In the genomic region with DNA sequence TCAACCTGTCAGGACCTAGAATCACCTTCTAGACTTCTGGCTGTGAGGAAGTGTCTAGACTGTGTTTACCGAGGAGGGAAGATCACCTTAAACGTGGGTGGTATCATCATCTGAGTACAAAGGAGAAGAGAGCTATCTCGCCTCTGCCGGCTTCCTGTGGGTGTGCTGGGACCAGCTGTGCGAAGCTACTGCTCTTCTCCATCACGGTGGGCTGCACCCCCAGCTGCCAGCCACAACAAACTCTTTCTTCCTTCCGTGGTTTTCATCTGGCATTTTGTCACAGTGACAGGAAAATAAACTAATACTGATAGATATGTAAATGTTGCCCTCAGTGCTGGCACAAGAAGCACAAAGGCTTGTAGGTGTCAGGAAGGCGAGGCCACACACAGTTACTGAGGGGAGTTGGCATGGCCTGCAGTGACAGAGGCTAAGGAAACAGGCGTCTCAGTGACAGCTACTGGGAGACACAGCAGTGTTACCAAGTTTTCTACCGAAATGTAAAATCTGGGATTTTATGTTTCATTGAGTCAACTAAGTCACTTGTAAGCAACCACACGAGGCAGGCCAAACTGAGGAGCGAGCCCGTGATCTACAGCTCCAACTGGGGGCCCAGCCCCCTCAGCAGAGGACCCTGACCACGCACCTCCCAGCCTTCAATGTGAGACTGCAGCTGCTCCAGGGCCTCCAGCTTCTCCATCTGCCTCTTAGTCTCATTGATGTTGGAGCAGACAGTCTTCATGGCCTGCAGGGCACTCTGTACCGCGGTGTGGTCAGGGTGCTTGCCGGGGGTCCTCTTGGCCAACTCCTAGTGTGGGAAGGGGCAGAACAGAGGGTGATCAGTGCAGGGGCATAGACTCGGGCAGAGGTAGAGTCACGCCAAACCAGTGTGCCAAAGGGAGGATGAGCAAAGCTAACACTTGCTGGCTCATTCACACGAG, we compare ENCODE assay signal across 11 mouse cellular contexts.
A peak's percentile ranks its signal among the peaks of the same experiment; 100 is the strongest.
DNase-seq lines count a peak whose midpoint lies in the region; ATAC-seq and TF ChIP-seq lines count a peak whose summit lies in the region.
"Had no signal": no experiment of that assay in that cellular context is flagged by ENCODE, and none has a peak within 500 bp of the region (broad histone marks: within the 10 kb centered on the region; RNA-seq: fewer than 3 reads in every experiment).

No protein-coding gene starts in this region.

- no peak overlapping the region for H3K4me2 ChIP-seq in forebrain, embryonic 15.5 days (replicated peaks)
- no peak overlapping the region for H3K4me2 ChIP-seq in lung, embryonic 14.5 days
- H3K4me2 ChIP-seq: embryonic facial prominence, embryonic 13.5 days; liver, embryonic 15.5 days had no signal

- no peak overlapping the region for H3K4me3 ChIP-seq in forebrain, embryonic 10.5 days
- H3K4me3 ChIP-seq in forebrain, embryonic 15.5 days = no peak overlapping the region
- H3K4me3 ChIP-seq in lung, embryonic 14.5 days (ENCODE audit: low read depth, low read length) = no peak overlapping the region
- H3K4me3 ChIP-seq: embryonic facial prominence, embryonic 13.5 days; liver, embryonic 15.5 days had no signal

- no peak for ATAC-seq in forebrain, embryonic 15.5 days (replicated peaks)
- peak; percentile 78 for ATAC-seq in activated CD4-positive, CD25-positive, alpha-beta regulatory T cell, adult 4 months
- ATAC-seq in lung, embryonic 14.5 days (ENCODE audit: insufficient read depth) = peak; percentile 59; the same call in 1 of the 2 replicates

- WGBS in forebrain, embryonic 10.5 days = 88% methylated on average over 20 of the region's 20 CpGs
- WGBS in forebrain, embryonic 15.5 days = 74% methylated on average over 20 of the region's 20 CpGs
- WGBS in lung, embryonic 14.5 days = 46% methylated on average over 20 of the region's 20 CpGs

- H3K27me3 ChIP-seq in forebrain, embryonic 10.5 days (ENCODE audit: poor library complexity, severe bottlenecking) = no peaks in the 10 kb centered on the region
- H3K27me3 ChIP-seq in forebrain, embryonic 15.5 days = no peaks in the 10 kb centered on the region
- H3K27me3 ChIP-seq in lung, embryonic 14.5 days (ENCODE audit: insufficient read depth, low read length) = no peaks in the 10 kb centered on the region
- H3K27me3 ChIP-seq: embryonic facial prominence, embryonic 13.5 days; liver, embryonic 15.5 days had no signal

- no peak overlapping the region for H3K9ac ChIP-seq in forebrain, embryonic 15.5 days (replicated peaks)
- H3K9ac ChIP-seq in lung, embryonic 14.5 days = no peak overlapping the region
- H3K9ac ChIP-seq: embryonic facial prominence, embryonic 13.5 days; liver, embryonic 15.5 days had no signal

- H3K36me3 ChIP-seq in forebrain, embryonic 10.5 days (replicated peaks) = peaks cover 51% of the 10 kb centered on the region
- H3K36me3 ChIP-seq in forebrain, embryonic 15.5 days = no peaks in the 10 kb centered on the region
- no peaks in the 10 kb centered on the region for H3K36me3 ChIP-seq in lung, embryonic 14.5 days (ENCODE audit: insufficient read depth)

- no peak for TF ChIP-seq CTCF in lung, embryonic 14.5 days (IDR thresholded peaks at IDR 0.05; ENCODE audit: low read depth)

- no peak for DNase-seq in forebrain, embryonic 10.5 days (ENCODE audit: extremely low spot score, low spot score)
- peak; percentile 63 for DNase-seq in lung, embryonic 14.5 days
- DNase-seq in spleen, adult 18-20 months = peak; percentile 62 to 65
- no peak for DNase-seq in cerebellum, adult 8-10 months
- DNase-seq in adrenal gland, adult 2 months = no peak
- DNase-seq in cerebellum, adult 18-20 months = no peak
- DNase-seq: kidney, postnatal 4 days had no signal

- peaks cover 32% of the 10 kb centered on the region for H3K4me1 ChIP-seq in forebrain, embryonic 10.5 days
- peaks cover 28% of the 10 kb centered on the region for H3K4me1 ChIP-seq in forebrain, embryonic 15.5 days
- H3K4me1 ChIP-seq in lung, embryonic 14.5 days (ENCODE audit: insufficient read depth) = peaks cover 15% of the 10 kb centered on the region

- H3K9me3 ChIP-seq in forebrain, embryonic 10.5 days = no peaks in the 10 kb centered on the region
- H3K9me3 ChIP-seq in forebrain, embryonic 15.5 days = no peaks in the 10 kb centered on the region
- H3K9me3 ChIP-seq in lung, embryonic 14.5 days (ENCODE audit: low read depth, low read length) = no peaks in the 10 kb centered on the region
- H3K9me3 ChIP-seq: embryonic facial prominence, embryonic 13.5 days; liver, embryonic 15.5 days had no signal

- peak overlapping the region; percentile 16; the same call in 1 of the 2 replicates for H3K27ac ChIP-seq in forebrain, embryonic 10.5 days
- no peak overlapping the region; the same call in 1 of the 2 replicates for H3K27ac ChIP-seq in forebrain, embryonic 15.5 days (replicated peaks)
- peak overlapping the region; percentile 58; the same call in 1 of the 2 replicates for H3K27ac ChIP-seq in lung, embryonic 14.5 days (ENCODE audit: low read depth)
- H3K27ac ChIP-seq: embryonic facial prominence, embryonic 13.5 days; liver, embryonic 15.5 days had no signal

Comparison
In these comparisons a context has a peak if more than half of its experiments do, and no peak if none do; other contexts are left out.
1. DNase-seq: peak in lung, embryonic 14.5 days (single experiment) and spleen, adult 18-20 months (2 of 2); none in forebrain, embryonic 10.5 days (single experiment), cerebellum, adult 8-10 months (single experiment), adrenal gland, adult 2 months (single experiment) and cerebellum, adult 18-20 months (0 of 2).